Comparison of ENCODE assay signal across 19 mouse cellular contexts in genomic region chr5:103719851-103720250, GRCm38 (mm10). TPM values are rescaled to one million over a fixed set of nuclear protein-coding genes. Genes with fewer than 3 reads are reported as not detected.
A peak's percentile ranks its signal among the peaks of the same experiment; 100 is the strongest.
DNase-seq lines count a peak whose midpoint lies in the region; ATAC-seq and TF ChIP-seq lines count a peak whose summit lies in the region.
"Had no signal": no experiment of that assay in that cellular context is flagged by ENCODE, and none has a peak within 500 bp of the region (broad histone marks: within the 10 kb centered on the region; RNA-seq: fewer than 3 reads in every experiment).

No protein-coding gene starts in this region.

- peaks cover 66% of the 10 kb centered on the region for H3K79me2 ChIP-seq in CH12.LX (replicated peaks; ENCODE audit: control insufficient read depth, extremely low read depth, insufficient read depth, poor library complexity, severe bottlenecking)

- dilution Hi-C loops in CH12.LX (cut with MboI; ENCODE audit: extremely low pct_ligation_motif_present, extremely low pct_unique_long_range_greater_than_20kb, low sequenced_read_pairs) = no loop called here

- H3K9me3 ChIP-seq in CH12.LX (replicated peaks; ENCODE audit: low read length) = no peaks in the 10 kb centered on the region
- no peaks in the 10 kb centered on the region for H3K9me3 ChIP-seq in forebrain, postnatal 0 days (ENCODE audit: low read length)
- H3K9me3 ChIP-seq: heart, embryonic 13.5 days; kidney, embryonic 15.5 days; limb, embryonic 13.5 days; liver, embryonic 15.5 days; midbrain, embryonic 10.5 days had no signal

- TF ChIP-seq RAD21 in CH12.LX (IDR thresholded peaks at IDR 0.05; ENCODE audit: low read depth, low read length) = no peak; the same call in 1 of the 2 replicates

- TF ChIP-seq CTCF in CH12.LX (conservative IDR thresholded peaks at IDR 0.05 in 1 of 2, IDR thresholded peaks at IDR 0.05 in 1 of 2; ENCODE audit: low read depth in 2 of 2, low read length in 2 of 2) = peak in 1 of 2 experiments; percentile 17; a peak in 1 of 4 replicates
- TF ChIP-seq CTCF in layer of hippocampus, adult 2 months (conservative IDR thresholded peaks at IDR 0.05) = no peak
- TF ChIP-seq CTCF in forebrain, postnatal 0 days (IDR thresholded peaks at IDR 0.05; ENCODE audit: low read depth) = no peak

- peaks cover 6 to 19% of the 10 kb centered on the region in 2 experiments for H3K36me3 ChIP-seq in CH12.LX (replicated peaks in 1 of 2; ENCODE audit: control insufficient read depth in 1 of 2, insufficient read depth in 1 of 2, low read length in 1 of 2)
- no peaks in the 10 kb centered on the region for H3K36me3 ChIP-seq in forebrain, postnatal 0 days (ENCODE audit: insufficient read depth)
- H3K36me3 ChIP-seq: heart, embryonic 13.5 days; kidney, embryonic 15.5 days; limb, embryonic 13.5 days; liver, embryonic 15.5 days; midbrain, embryonic 10.5 days had no signal

- H3K4me2 ChIP-seq in CH12.LX (ENCODE audit: insufficient read depth, low read depth, poor library complexity, severe bottlenecking) = peak overlapping the region; percentile 80; the same call in 1 of the 2 replicates
- H3K4me2 ChIP-seq in forebrain, postnatal 0 days (ENCODE audit: low read depth) = no peak overlapping the region
- H3K4me2 ChIP-seq: heart, embryonic 13.5 days; kidney, embryonic 15.5 days; limb, embryonic 13.5 days; liver, embryonic 15.5 days had no signal

- TF ChIP-seq EP300 in CH12.LX (IDR thresholded peaks at IDR 0.05; ENCODE audit: low read length) = peak; percentile 85

- H3K4me1 ChIP-seq in CH12.LX (ENCODE audit: control insufficient read depth in 1 of 2, insufficient read depth in 2 of 2) = peaks cover 9 to 85% of the 10 kb centered on the region in 2 experiments
- H3K4me1 ChIP-seq in forebrain, postnatal 0 days (ENCODE audit: insufficient read depth) = no peaks in the 10 kb centered on the region
- H3K4me1 ChIP-seq: heart, embryonic 13.5 days had no signal

- no peak; the same call in 1 of the 2 replicates for TF ChIP-seq POLR2A in CH12.LX (IDR thresholded peaks at IDR 0.05; ENCODE audit: low read depth, low read length)

- ATAC-seq in granulocyte monocyte progenitor cell, adult 5-6 weeks (replicated peaks; ENCODE audit: poor library complexity, severe bottlenecking) = peak; percentile 43
- no peak for ATAC-seq in forebrain, postnatal 0 days
- ATAC-seq: CD4-positive, CD25-positive, alpha-beta regulatory T cell, adult 4 months had no signal

- peak overlapping the region; percentile 23; the same call in 1 of the 2 replicates for H3K9ac ChIP-seq in CH12.LX (ENCODE audit: insufficient read depth, low read depth)
- H3K9ac ChIP-seq in forebrain, postnatal 0 days = no peak overlapping the region
- H3K9ac ChIP-seq: heart, embryonic 13.5 days; kidney, embryonic 15.5 days; limb, embryonic 13.5 days; liver, embryonic 15.5 days had no signal

- peak; percentile 41 for DNase-seq in 3134 (ENCODE audit: extremely low read depth, insufficient read length, low spot score)
- DNase-seq in CH12.LX (ENCODE audit: extremely low read depth) = peak; percentile 76
- peak; percentile 59 for DNase-seq in thymus, postnatal 0 days (ENCODE audit: low spot score)
- no peak for DNase-seq in adipocyte (ENCODE audit: low spot score)
- no peak for DNase-seq in layer of hippocampus, adult 2 months (ENCODE audit: low spot score in 2 of 2)
- no peak for DNase-seq in forebrain, postnatal 0 days
- no peak for DNase-seq in c-Kit-positive CD71-positive TER-119-positive erythroid progenitor cells, embryonic 14.5 days (ENCODE audit: low spot score)
- DNase-seq: adrenal gland, adult 2 months; cerebellum, postnatal 10 days; gastrocnemius, postnatal 36 days; lung, postnatal 10 days had no signal

- peak overlapping the region in 1 of 3 experiments; percentile 13 for H3K4me3 ChIP-seq in CH12.LX (replicated peaks in 1 of 3; ENCODE audit: low read depth in 2 of 3, low read length in 2 of 3, poor library complexity in 1 of 3)
- no peak overlapping the region for H3K4me3 ChIP-seq in layer of hippocampus, adult 2 months
- no peak overlapping the region for H3K4me3 ChIP-seq in forebrain, postnatal 0 days (ENCODE audit: low read depth, low read length)
- H3K4me3 ChIP-seq: heart, embryonic 13.5 days; kidney, embryonic 15.5 days; limb, embryonic 13.5 days; liver, embryonic 15.5 days; midbrain, embryonic 10.5 days had no signal

- H3K27me3 ChIP-seq in CH12.LX (replicated peaks) = no peaks in the 10 kb centered on the region
- no peaks in the 10 kb centered on the region for H3K27me3 ChIP-seq in forebrain, postnatal 0 days (ENCODE audit: insufficient read depth, low read length)
- H3K27me3 ChIP-seq: limb, embryonic 13.5 days had no signal

- H3K27ac ChIP-seq in CH12.LX (ENCODE audit: insufficient read depth, low read depth) = peak overlapping the region; percentile 98
- no peak overlapping the region for H3K27ac ChIP-seq in layer of hippocampus, adult 2 months
- no peak overlapping the region for H3K27ac ChIP-seq in forebrain, postnatal 0 days (ENCODE audit: low read depth, low read length)
- H3K27ac ChIP-seq: heart, embryonic 13.5 days; kidney, embryonic 15.5 days; limb, embryonic 13.5 days; liver, embryonic 15.5 days; midbrain, embryonic 10.5 days; stomach, postnatal 0 days had no signal

- WGBS in forebrain, postnatal 0 days = 63% methylated on average over 3 of the region's 3 CpGs

- in situ Hi-C loops in CH12.LX (cut with MboI; ENCODE audit: low pct_ligation_motif_present, low pct_unique_long_range_greater_than_20kb, low sequenced_read_pairs) = no loop called here

TF ChIP-seq in CH12.LX, 34 proteins besides CTCF, POLR2A, EP300 and RAD21:
- TF ChIP-seq RCOR1 (conservative IDR thresholded peaks at IDR 0.05; ENCODE audit: low read depth, low read length) = peak; percentile 55; the same call in 1 of the 2 replicates
- peak; percentile 86 for TF ChIP-seq SIN3A (IDR thresholded peaks at IDR 0.05; ENCODE audit: low read length)
- peak; percentile 63 for TF ChIP-seq BHLHE40 (IDR thresholded peaks at IDR 0.05; ENCODE audit: low read depth, low read length)
- peak; percentile 43; the same call in 1 of the 2 replicates for TF ChIP-seq ZNF384 (IDR thresholded peaks at IDR 0.05; ENCODE audit: low read depth, low read length)
- no peak for TF ChIP-seq ZMIZ1 (IDR thresholded peaks at IDR 0.05; ENCODE audit: low read depth, low read length)
- TF ChIP-seq UBTF (IDR thresholded peaks at IDR 0.05; ENCODE audit: low read depth, low read length) = no peak
- peak; percentile 75 for TF ChIP-seq IRF4 (IDR thresholded peaks at IDR 0.05; ENCODE audit: low read depth, low read length)
- peak; percentile 42 for TF ChIP-seq USF1 (IDR thresholded peaks at IDR 0.05; ENCODE audit: low read depth, low read length)
- TF ChIP-seq ETS1 (conservative IDR thresholded peaks at IDR 0.05; ENCODE audit: low read depth, low read length) = peak; percentile 92
- peak; percentile 78; the same call in 1 of the 2 replicates for TF ChIP-seq JUN (IDR thresholded peaks at IDR 0.05; ENCODE audit: insufficient read depth, low read depth, low read length)
- peak; percentile 76; the same call in 1 of the 2 replicates for TF ChIP-seq TCF12 (IDR thresholded peaks at IDR 0.05; ENCODE audit: low read depth, low read length)
- TF ChIP-seq MAX (IDR thresholded peaks at IDR 0.05; ENCODE audit: low read length) = peak; percentile 38; the same call in 1 of the 2 replicates
- TF ChIP-seq JUND (conservative IDR thresholded peaks at IDR 0.05; ENCODE audit: low read depth, low read length) = peak; percentile 83
- TF ChIP-seq CHD1 (IDR thresholded peaks at IDR 0.05; ENCODE audit: low read depth, low read length) = no peak
- peak; percentile 49; the same call in 1 of the 2 replicates for TF ChIP-seq MEF2A (IDR thresholded peaks at IDR 0.05; ENCODE audit: borderline replicate concordance, low read depth, low read length)

RNA-seq across cellular contexts. Expression of gene Aff1, which starts 27.7 kb away (rescaled TPM):
- total RNA-seq in CH12.LX (2012; rRNA removed) = 20.7 and 21.8 TPM in 2 replicates
- total RNA-seq in CH12.LX (2014; rRNA removed) = 12.0 and 13.2 TPM in 2 replicates
- polyA plus RNA-seq in CH12.LX (2012; ENCODE audit: insufficient read length, low read depth) = 32.7 and 38.9 TPM in 2 replicates
- total RNA-seq in granulocyte monocyte progenitor cell, adult 5-6 weeks (2014; fragmentation: Nextera tagmentation) = 93.5 and 127 TPM in 2 replicates
- 36.1 and 37.4 TPM in 2 replicates for total RNA-seq in granulocyte monocyte progenitor cell, adult 5-6 weeks (2017)
- 18.9 and 21.9 TPM in 2 replicates for polyA plus RNA-seq in thymus, postnatal 0 days (2015; fragmentation: Nextera tagmentation; extraction: Ambion mirVana)
- total RNA-seq in layer of hippocampus, adult 2 months (2021) = 10 to 100 TPM; 18.0 to 21.3 TPM
- 2.4 and 4.0 TPM in 2 replicates for total RNA-seq in forebrain, postnatal 0 days (2014; rRNA removed)
- polyA plus RNA-seq in forebrain, postnatal 0 days (2015; fragmentation: Nextera tagmentation; extraction: Ambion mirVana) = 0.88 and 1.0 TPM in 2 replicates

Comparison
In these comparisons a context has a peak if more than half of its experiments do, and no peak if none do; other contexts are left out.
1. DNase-seq: peak in 3134 (single experiment), CH12.LX (single experiment) and thymus, postnatal 0 days (single experiment); none in adipocyte (single experiment), layer of hippocampus, adult 2 months (0 of 2), forebrain, postnatal 0 days (single experiment) and c-Kit-positive CD71-positive TER-119-positive erythroid progenitor cells, embryonic 14.5 days (single experiment).